Mouse (Mus musculus): ENCODE measurements around the gene Man1b1. TPM values are rescaled to one million over a fixed set of nuclear protein-coding genes. Genes with fewer than 3 reads are reported as not detected.

Man1b1 gene
- total RNA-seq, 2 experiments from 2014 or later: 36.5 to 40.2 TPM

- no peak for DNase-seq (ENCODE audit: low spot score in 2 of 2)
Measured at GRCm38 (mm10) chr2:25304657-25305541, 27.2 kb upstream of the Man1b1 start.

GRCm38 (mm10) chr2:25305587-25306359, 26.4 kb upstream of the Man1b1 start:
- DNase-seq (ENCODE audit: low spot score in 2 of 2): no peak

GRCm38 (mm10) chr2:25310180-25310579, 22.0 kb upstream of the Man1b1 start:
- no peak for DNase-seq (ENCODE audit: low spot score in 2 of 2)

- no peak for DNase-seq (ENCODE audit: low spot score in 2 of 2)
Measured at GRCm38 (mm10) chr2:25310969-25311368, 21.2 kb upstream of the Man1b1 start.

- DNase-seq (ENCODE audit: low spot score in 2 of 2): no peak
Measured at GRCm38 (mm10) chr2:25311491-25311891, 20.6 kb upstream of the Man1b1 start.

- no peak for DNase-seq (ENCODE audit: low spot score in 2 of 2)
Measured at GRCm38 (mm10) chr2:25318119-25318966, 13.8 kb upstream of the Man1b1 start.

GRCm38 (mm10) chr2:25318971-25319773, 13.0 kb upstream of the Man1b1 start, which contains the start of gene Grin1:
Grin1 (minus strand) TSS chr2:25319187.
- peak; percentile 47 to 78 for DNase-seq (ENCODE audit: low spot score in 2 of 2)

GRCm38 (mm10) chr2:25320084-25320483, 12.1 kb upstream of the Man1b1 start:
- no peak for DNase-seq (ENCODE audit: low spot score in 2 of 2)

GRCm38 (mm10) chr2:25326036-25326435, 6.1 kb upstream of the Man1b1 start:
- no peak for DNase-seq (ENCODE audit: low spot score in 2 of 2)

GRCm38 (mm10) chr2:25328440-25328839, 3.7 kb upstream of the Man1b1 start:
- DNase-seq (ENCODE audit: low spot score in 2 of 2): no peak

GRCm38 (mm10) chr2:25331470-25331869, 668 bp upstream of the Man1b1 start:
- DNase-seq (ENCODE audit: low spot score in 2 of 2): no peak

GRCm38 (mm10) chr2:25333569-25333968, 1.4 kb downstream of the Man1b1 start:
- no peak for DNase-seq (ENCODE audit: low spot score in 2 of 2)

GRCm38 (mm10) chr2:25338303-25338702, 6.2 kb downstream of the Man1b1 start:
- no peak for DNase-seq (ENCODE audit: low spot score in 2 of 2)

- DNase-seq (ENCODE audit: low spot score in 2 of 2): no peak
Measured at GRCm38 (mm10) chr2:25348162-25348561, 16.0 kb downstream of the Man1b1 start.

GRCm38 (mm10) chr2:25349499-25349898, 17.4 kb downstream of the Man1b1 start:
- no peak for DNase-seq (ENCODE audit: low spot score in 2 of 2)

GRCm38 (mm10) chr2:25350701-25351100, 18.6 kb downstream of the Man1b1 start:
- peak in 1 of 2 experiments; percentile 6 for DNase-seq (ENCODE audit: low spot score in 2 of 2)

- no peak for DNase-seq (ENCODE audit: low spot score in 2 of 2)
Measured at GRCm38 (mm10) chr2:25354211-25354610, 22.1 kb downstream of the Man1b1 start.

GRCm38 (mm10) chr2:25355419-25356066, 23.4 kb downstream of the Man1b1 start:
- DNase-seq (ENCODE audit: low spot score in 2 of 2): no peak

GRCm38 (mm10) chr2:25356208-25357079, 24.3 kb downstream of the Man1b1 start, which contains the start of gene Dpp7:
Dpp7 (minus strand) TSS chr2:25356359.
- peak; percentile 53 to 81 for DNase-seq (ENCODE audit: low spot score in 2 of 2)
